Mouse (Mus musculus): Measurements from ENCODE around the gene Myrip. TPM values are rescaled to one million over a fixed set of nuclear protein-coding genes. Genes with fewer than 3 reads are reported as not detected.

The Myrip gene
- polyA plus RNA-seq, 3 experiments from 2014 or later = not detected

DNA sequence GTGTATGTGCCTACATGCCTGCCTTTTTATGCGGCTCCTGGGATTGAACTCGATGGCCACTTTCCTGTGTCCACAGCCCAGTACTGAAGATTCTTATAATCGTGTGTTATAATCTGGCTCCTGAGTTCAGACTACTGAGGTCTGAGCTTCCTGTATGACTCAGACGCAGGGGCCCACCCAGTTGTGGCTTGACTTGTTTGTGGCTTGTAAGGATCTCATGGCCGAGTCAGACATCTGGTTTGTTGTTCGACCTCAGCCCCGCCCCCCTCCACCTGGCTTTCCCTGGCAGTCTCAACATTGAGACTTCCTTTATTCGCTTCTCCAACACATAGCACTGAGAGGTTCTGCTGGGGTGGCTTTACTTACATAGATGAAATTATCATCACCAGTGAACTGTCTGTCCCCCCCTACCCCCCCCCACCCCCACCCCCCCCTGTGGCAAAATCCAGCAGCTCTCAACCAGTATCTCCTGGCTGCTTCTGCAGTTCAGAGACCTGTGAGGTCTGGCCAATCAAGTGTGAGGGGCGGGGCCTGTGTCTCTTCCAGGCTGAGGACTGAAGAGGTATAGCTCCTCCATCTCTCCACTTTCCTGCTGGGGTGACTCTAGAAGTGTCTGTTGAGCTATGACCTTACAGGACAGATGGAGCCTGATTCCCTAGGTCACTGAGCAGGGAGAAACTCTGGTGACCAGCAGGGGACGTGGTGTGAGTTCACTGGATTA, 38.8 kb downstream of the Myrip start:
- peak; percentile 89 for ATAC-seq

GRCm38 (mm10) chr9:120343123-120343790, 41.9 kb downstream of the Myrip start:
- no peak for ATAC-seq

DNA sequence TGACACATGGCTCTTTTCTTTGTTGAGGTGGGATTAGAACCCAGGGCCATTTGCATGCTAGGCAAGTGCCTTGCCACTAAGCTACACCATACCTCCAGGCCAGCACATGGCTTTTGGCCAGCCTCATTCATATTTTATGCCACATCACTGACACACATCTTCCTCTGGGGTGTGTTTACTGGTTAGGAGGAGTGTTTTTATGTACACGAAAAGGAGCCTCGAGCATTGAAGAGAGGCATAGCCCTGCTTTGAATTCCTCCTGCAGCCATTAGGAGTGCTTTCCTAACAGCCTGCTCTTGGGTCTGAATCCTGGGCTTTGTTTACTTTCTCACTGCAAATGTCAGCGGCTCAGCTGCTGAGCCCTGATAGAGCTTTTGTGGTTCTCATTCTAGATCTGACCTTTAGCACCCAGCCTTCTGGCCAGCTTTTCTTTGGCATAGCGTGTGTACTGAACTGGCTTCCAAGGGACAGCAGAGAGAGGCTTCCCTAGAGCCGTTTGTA, 44.4 kb downstream of the Myrip start:
- ATAC-seq = no peak

GRCm38 (mm10) chr9:120349145-120349544, 47.8 kb downstream of the Myrip start:
- no peak for ATAC-seq

GRCm38 (mm10) chr9:120350346-120350745, 49.0 kb downstream of the Myrip start:
- no peak for ATAC-seq

DNA sequence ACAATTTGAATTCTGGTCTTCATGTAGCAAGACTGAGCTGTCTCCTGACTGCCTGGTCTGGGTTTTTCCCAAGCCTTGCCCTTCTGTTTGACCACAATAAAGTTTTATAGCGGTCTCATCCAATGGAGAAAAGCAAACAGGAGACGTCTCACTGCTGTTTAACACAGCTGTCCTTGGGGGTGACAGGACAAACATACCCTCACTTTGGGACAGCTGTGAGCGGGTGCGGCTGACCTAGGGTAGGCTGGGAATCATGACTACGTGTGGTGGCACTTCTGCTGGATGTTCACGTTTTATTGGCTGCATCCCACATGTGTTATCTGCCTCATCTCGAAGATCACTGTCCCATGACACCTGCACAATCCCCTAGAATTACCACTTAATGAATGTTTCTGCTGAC, 49.7 kb downstream of the Myrip start:
- no peak for ATAC-seq

- ATAC-seq = no peak
These were observed 50.2 kb downstream of the Myrip start for GRCm38 (mm10) chr9:120351474-120351873.

DNA sequence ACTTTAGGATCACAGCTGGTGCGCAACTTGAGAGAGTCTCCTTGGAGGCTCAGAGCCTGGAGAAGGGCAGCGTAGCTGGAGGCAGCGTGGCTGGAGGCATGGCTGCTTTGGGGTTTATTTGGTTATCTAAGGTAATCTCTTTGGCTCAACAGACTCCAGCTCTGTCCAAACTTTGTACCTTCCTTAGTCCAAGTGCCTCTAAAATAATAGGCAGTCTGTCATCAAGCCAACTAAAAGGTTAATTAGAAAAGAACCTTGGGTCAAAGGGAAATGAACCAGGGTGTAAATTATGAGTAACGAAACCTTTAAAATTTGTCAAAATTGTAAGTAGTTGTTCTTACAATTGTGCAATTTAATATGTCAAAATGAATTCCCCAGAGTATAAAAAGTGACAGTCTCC, 51.7 kb downstream of the Myrip start:
- ATAC-seq = no peak

- ATAC-seq = no peak
These were observed 52.7 kb downstream of the Myrip start for GRCm38 (mm10) chr9:120353967-120354366.

DNA sequence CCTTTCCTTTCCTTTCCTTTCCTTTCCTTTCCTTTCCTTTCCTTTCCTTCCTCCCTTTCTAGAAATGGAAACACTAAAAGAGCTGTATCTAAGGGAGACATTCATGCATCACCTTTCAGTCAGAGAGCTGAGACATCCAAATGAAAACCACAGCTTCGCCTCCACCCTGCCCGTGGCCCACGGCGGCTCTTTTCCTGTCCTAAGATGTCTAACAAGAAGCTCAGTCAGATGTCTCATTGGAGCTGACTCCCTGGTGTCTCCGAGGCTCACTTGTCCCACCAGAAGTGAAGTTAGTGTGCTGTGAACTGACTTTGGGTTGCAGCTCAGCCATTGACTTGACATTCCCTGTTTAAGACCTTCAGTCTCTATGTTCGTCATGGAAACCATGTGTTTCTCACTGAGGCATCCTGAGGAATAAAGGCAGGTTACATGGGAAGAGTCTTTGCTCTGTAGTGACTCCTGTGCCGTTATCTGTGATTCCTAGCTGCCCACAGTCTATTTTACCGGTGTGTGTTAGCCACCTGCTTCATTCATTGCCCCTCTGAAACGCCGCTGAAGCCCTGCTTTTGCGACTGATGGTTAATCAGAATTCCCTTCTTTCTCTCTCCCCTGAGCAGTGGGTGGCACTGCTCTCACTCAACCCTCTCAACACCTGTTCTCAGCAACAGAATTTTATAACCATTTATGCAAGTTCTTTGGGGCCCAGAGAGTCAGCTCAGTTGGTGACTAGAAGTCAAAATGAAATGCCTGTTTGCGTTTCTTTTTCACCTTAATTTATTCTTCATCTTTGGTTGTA, 53.4 kb downstream of the Myrip start:
- no peak for ATAC-seq

GRCm38 (mm10) chr9:120356490-120356889, 55.2 kb downstream of the Myrip start:
- ATAC-seq = no peak

DNA sequence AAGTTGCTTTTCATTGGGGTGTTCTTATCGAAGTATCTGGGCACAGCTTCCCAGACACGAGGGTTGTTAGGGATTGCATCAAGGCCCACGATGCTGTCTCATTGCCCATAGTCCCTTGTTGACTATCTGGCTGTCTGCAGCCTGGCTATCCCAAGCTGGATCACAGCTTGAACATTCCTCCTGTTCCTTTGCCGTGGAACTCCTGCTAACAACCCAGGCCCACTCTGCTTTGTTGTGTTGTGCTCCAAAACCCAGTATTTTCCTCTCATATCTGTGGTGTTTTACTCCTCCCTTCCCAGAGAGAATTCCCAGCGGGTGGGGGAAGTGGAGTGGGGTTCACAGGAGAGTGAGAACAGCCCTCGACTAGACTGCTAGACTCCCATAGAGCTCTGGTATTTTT, 56.7 kb downstream of the Myrip start:
- ATAC-seq = no peak

- no peak for ATAC-seq
These were observed 59.3 kb downstream of the Myrip start for GRCm38 (mm10) chr9:120360397-120361177.

- no peak for ATAC-seq
These were observed 60.3 kb downstream of the Myrip start for GRCm38 (mm10) chr9:120361656-120362055.

DNA sequence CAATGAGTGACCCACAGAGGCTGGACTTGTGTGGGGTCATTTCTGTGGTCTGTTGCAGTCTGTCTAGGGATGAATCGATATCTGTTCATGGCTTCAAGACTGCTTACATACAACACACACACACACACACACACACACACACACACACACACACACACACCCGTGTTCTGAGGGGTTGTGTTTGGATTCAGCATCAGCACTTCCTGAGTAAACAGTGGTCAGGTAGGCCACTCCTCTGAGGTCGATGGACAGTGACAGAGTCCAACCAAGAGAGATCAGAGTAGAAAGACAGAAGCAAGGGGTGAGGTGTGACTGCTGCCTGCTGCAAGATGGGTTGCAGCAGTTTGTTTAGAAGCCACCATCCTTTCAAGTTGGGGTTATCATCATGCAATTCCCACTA, 61.4 kb downstream of the Myrip start:
- no peak for ATAC-seq

DNA sequence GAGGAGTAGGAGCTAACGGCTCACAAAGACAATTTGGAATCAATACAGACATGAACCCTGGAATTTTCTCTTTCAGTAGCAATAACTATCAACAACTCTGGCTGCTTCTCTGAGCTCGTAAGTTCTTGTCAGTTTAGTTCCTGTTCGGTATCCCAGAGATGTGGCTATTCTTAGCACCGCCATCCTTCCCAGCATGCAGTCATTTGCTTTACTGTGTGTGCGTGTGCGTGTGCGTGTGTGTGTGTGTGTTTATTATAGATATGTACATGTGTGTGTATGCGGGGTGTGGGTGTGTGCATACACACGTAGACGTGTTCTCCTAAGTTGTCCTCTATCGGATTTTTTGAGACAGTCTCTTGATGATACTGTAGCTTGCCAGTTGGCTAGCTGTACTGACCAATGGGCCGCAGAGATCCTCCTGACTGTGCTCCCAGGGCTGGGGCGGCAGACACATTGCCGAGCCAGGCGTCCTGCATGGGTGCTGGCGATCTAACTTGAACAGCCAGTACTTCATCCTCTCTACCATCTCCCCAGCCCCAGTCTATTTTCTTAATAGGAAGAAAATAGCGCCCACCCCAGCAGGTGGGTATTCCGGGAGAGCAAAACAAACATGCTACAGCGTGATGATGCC, 63.5 kb downstream of the Myrip start:
- no peak for ATAC-seq

DNA sequence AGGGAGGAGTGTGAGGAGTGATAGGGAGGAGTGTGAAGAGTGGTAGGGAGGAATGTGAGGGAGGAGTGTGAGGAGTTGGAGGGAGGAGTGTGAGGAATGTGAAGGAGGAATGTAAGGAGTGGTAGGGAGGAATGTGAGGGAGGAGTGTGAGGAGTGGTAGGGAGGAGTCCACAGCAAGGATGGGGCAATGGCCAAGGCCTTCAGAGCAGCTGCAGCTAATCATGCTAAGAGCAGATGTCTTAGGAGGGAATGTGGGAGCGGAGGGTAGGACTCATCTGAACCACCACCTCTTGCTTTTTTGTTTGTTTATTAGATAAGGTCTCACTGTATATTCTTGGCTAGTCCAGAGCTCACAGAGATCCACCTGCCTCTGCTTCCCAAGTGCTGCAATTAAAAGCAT, 66.2 kb downstream of the Myrip start:
- ATAC-seq = no peak

DNA sequence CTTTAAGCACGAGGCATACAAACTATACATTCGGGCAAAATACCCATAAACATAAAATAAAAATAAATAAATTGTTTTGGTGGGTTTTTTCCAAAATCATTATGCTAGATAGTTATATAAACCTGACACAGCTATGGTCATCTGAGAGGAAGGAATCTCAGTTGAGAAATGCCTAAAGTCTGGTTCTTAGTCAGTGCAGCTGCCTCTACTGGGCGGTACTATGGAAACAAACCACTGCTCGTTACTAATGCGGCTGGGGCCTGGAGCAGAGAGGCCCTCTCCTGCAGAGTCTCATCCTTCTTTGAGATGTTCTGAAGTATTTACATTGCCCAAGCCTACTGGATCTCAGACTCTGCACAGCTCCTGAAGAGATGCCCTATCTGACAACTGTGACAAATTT, 70.3 kb downstream of the Myrip start:
- no peak for ATAC-seq

- no peak for ATAC-seq
These were observed 71.0 kb downstream of the Myrip start for GRCm38 (mm10) chr9:120372347-120372746.

DNA sequence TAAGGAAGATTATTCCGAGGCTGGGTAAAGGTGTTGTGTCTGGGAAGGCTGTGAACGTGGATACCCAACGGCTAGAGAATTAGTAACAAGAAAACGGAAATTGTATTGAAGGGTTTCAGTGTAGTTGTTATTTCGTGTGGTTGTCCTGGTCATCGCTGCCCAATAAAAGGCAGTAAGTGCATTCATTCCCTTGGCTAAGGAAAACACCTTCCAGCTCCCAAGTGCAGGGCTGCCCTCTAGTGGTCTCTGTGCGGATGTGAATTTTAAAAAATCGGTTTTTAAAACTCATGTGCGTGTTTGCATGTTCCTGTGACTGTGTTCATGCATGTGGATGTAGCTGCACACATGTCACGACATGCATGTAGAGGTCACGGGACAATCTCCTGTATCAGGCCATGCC, 76.4 kb downstream of the Myrip start:
- no peak for ATAC-seq

DNA sequence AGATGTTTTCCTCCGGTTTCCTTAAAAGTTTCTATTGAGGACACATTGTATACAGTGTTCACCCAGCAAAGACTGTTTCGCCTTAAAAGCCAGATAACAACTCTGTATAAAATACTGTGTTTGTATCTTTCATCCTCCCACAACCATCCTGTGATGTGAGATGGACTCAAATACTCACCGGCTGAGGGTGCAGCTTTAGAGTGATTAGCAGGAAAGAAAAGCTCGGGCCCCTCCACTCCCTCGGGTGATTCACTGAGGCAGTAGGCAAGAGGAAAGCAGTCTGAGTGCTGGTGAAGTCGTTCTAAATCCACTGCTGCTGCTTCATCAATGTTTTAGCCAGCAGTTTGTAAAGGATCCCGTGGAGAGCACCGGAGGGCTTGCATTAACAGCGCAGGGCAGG, 93.9 kb downstream of the Myrip start:
- ATAC-seq = no peak

- ATAC-seq = no peak
These were observed 95.4 kb downstream of the Myrip start for GRCm38 (mm10) chr9:120396579-120397185.
